Mouse (Mus musculus) lung, postnatal 14 days (tissue): ENCODE results near the gene Prepl.

Experiments
- DNase-seq: peaks from one replicate; pipeline ENCODE4 v3.0.0; 2021

The Prepl gene

DNA sequence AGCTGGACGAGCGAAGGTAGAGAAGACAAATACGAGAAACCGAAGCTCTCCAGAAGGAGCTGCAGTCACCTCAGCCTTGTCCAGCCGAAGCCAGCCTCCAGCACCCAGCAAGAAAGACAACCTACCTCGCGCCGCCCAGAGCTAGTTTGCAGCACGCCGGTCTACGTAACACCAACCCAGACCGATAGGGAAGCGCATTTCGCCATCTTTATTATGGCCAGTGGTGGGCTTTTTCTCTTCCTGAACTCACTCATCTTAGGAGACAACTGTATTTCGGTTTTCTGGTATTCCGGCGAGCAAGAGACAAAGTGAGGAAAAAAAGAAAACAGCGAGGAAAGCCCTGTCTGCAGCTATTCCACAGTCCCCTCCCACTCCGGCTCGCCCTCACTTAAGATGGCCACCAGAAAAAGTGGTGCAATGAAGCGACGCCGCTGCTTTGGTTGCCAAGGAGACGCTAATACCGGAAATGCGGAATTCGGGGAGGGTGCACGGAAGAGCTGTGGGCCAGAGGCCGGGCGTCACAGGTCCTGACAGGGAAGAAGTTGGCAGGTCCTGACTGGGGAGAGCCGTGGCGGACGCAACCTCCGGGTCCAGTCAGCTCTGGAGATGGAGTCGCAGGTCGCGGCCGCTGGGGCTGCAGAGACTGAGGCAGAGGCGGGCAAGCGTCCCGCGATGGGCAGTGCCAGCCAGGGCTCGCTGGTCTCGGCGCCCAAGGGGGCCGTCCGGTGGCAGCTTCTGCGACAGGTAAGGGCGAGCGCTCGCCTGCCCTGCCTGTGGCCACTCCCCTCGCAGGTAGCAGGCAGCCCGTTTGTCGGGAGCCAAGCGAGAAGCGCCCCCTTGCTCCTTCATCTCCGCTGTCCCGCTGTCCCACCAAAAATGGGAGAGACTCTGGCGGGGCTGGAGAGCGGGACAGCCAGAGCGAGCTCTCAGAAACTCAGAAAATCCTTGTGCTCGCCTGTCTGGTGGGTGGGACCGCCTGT is at the start of gene Prepl, which contains the start of gene Camkmt:
Gene Prepl (minus strand): TSS at position 122 of the 980 bp plus-strand sequence.
Gene Camkmt (plus strand): TSS at position 433 of the 980 bp plus-strand sequence.
- DNase-seq, result peak; percentile 96

DNA sequence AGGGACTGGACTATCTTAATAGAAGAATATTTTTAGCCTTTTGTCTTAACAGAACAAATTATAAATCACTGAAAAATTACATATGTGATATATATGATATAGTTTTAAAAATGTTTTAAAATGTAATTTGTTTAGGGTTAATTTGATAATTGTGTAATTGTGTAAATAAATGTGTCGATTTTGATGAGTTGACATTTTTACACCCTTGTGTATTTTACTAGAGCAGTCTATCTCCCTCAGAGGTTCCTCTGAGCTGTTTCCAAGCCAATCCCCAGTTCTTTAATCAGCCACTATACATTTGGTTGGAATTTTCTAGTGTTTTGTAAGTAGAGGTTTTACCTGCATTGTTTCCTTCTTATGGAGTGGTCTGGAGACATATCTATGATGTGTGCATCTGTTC is 48.4 kb upstream of the Prepl start:
- no peak for DNase-seq

DNA sequence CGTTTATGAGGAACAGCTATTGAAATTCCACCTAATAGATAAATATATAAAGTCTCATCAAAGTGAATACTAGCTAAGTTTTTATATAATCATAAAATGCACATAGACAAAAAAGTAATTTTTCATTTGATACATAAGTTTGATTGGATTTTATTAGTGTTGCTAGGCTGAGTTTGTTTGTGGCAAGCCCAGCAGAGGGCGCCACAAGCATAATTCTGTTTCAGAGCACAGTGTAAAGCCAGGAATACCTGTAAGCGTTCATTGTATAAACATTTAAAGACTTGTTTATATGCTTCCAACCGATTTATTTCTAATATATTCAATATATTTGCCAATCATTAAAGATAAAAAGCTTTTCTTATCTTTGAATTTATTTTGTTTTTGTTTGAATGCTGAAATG is 26.6 kb upstream of the Prepl start:
- peak; percentile 67 for DNase-seq

DNA sequence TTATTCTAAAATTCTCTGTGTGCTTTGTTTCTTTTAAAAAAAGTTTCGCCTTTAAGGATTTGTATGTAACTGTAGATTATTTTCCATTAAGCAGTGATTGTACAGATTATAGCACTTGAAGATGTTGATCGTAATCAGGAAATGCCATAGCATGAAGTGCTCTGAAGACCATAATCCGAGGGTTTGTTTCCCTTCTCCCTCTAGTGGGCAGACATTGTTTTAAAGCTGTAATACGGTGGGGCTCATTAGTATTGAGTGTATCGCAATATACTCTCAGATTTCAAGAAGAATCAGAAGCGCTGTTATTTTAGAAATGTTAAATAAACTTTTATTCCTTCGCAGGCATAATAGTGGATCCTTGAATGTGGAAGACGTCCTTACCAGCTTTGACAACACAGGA is 23.4 kb upstream of the Prepl start:
- no peak for DNase-seq

DNA sequence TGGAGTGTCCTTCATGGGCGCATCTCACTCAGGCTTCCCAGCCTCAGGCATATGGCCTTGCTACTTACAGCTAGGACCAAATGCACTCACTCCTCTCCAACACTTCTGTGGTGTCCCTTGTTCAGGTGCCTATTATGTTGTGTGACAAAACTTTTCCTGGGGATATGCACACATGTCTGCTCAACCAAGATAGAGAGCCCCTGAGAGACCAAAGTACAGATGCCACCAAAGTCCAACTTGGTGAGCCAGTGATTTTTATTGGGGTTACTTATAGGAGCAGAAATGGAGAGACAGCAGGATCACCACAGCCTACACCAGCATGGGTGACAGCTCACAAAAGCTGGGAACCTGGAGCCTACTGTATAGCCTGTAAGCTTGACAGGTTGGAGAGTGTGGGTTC is 20.6 kb upstream of the Prepl start:
- no peak for DNase-seq

DNA sequence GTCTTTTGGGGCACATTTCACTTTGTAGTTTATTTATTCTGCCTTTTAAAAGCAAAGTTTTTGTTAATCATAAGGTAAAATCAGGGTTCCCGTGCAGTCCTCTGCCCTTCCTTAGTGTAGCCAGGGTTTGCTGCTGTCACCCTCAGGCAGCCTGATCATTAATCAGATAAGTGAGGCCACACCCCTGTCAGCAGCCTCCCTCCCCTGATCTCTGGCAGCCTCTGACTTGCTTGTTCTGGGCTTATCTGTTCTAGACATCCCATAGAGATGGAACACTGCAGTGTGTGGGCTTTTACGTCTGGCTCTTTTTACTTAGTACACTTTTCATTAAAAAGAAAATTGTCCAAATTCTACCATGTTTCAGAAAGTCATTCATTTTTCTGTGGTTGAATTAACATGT is 13.3 kb upstream of the Prepl start:
- no peak for DNase-seq

DNA sequence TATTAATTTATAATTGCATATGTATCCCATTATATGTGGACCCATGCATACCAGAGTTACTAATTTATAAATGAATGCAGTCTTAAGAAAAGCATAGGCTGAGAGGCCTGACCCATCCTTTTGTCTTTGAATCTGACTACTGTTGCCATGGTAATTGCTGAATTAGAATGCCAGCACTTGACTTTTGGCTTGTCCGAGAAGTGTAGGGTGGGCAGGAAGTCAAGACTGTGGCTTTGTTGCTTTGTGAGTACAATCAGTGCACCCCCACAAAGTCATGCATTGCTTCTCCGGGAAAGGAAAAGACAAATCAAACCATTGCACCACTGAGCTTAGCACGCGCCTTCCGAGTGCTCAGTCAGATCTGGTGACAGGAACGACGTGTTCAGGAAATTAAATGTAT is 11.7 kb upstream of the Prepl start:
- DNase-seq, result no peak

DNA sequence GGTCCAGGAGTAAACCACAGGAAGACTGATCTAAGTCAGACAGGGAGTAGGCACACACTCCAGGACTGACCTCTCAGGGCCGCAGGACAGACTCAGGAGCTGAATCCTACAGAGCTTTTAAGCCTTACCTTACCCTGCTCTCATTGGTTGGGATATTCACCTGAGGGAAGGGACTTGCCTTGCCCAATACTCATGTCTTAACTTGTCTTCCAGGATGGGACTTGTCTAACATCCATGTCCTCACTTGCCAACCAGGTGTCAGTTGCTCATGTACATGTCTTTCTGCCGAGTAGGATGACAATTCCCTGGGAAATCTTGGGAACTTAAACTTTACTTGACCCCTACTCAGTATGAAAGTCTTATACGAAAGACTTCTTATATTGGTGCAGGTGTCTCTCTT is 10.2 kb upstream of the Prepl start:
- DNase-seq, result no peak

DNA sequence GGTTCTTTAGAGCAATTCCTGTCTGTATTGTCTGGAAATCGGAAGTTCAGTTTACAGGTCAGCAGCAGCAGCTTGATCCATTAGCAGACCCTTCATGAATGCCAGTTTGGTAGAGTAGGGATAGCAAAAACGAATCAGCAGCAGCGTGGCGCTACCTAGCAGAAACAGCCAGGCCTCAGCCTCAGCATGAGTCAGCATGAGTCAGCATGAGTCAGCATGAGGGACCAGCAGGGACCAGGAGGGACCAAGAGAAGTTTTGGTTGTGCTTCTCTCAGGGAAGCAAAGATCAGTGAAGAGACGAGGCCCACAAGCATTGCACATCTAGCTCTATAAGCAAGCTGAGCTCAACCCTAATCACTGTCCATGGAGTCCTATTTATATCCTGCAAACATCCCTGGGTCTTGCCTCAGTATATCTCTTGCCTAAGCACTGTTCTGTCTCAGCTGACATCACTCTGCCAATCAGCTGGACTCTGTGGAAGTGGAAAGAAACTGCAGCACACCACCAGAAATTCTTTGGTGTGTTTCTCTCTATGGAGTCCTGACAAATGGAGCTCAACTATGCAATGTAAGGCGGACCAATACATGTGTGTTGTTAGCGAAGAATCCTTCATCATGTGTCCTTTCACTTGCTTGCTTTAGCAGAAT is 8.8 kb upstream of the Prepl start:
- DNase-seq, result no peak

DNA sequence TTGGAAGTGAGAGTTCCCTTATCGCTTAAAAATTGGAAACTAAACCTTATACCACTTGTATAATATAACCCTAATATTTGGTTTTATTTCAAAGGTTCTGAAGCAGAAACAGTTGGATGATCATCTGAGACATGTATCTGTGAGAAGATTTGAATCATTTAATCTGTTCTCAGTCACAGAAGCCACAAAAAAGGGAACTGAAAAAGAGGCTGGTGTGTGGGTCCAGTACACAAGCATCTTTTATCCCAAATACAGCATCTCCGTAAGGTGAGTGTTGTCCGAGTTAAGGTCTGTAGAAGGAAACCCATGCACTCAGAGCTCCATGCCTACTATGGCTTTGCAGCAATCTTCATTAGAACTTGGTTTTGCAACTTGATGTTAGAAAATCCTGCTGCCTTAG is 6.4 kb upstream of the Prepl start:
- DNase-seq, result no peak

DNA sequence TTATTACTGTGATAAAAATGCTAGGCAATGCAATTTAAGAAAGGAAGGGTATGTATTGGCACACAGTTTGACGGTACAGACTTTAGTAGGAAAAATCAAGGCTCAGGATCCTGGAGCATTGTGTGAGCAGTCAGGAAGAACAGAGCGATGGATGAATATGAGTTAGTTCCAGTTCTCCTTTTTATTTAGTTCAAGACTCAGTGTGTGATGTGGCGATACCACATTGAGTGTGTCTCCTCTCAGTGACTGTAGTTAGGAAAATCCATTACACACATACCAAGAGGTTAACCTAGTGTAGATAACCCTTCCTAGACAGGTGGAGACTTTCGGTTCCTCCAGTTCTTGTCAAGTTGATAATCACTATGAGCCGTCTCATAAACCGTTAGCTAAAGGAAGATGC is 1.7 kb upstream of the Prepl start:
- DNase-seq, result no peak

DNA sequence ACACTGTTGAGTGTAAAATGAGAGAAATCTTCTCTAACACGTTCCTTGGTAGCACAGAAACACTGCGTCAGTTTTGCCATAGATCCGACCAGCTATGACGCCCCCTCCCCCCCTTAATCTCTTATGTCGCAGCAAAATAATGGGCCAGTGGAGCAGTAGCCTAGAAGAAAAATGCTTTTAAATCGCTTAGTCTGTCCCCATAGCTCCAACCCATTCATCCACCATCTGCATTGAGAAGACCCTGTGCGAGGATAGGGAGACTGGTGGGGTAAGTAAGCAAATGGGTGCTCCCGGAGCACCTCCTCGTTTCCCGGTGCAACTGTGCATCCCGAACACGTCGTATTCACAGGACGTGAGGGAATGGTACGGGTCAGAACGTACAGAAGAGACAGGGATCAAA is 420 bp downstream of the Prepl start:
- no peak for DNase-seq

DNA sequence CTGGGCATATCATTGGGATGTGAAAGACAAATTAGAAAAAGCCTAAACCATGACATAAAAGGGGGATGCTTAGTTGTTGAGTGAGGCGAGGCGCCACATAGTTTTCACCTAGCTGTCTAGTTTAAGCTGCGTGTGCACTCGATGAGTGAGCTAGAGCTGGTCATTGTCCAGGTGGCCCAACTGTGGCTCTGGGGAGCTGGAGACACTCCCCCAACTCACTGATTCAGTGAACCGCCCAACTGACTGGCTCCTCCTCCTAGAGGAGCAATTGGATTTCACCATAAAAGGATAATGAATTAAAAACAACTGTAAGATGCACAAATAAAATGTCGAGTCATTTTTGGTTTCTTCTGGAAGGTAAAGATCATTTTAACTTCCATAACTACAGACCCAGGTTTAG is 1.0 kb downstream of the Prepl start:
- no peak for DNase-seq

DNA sequence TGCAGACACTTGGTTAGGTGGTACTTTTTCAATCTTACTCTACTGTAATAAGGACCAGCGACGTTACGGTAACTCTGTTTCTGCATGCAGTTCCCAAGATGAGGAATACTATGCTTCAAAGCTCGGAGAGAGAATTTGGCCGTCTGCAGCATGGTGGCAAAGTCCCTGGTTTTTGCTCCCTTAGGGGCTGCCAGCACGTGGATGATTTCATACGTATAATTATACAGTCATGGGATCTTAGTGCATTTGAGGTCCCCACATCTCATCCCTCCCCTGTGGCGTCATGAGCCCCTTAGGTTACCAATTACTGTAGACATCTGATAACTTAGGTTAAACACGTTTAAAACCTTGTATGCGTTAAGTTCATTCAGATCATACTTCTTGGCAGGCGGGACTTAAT is 1.6 kb downstream of the Prepl start:
- DNase-seq, result no peak

DNA sequence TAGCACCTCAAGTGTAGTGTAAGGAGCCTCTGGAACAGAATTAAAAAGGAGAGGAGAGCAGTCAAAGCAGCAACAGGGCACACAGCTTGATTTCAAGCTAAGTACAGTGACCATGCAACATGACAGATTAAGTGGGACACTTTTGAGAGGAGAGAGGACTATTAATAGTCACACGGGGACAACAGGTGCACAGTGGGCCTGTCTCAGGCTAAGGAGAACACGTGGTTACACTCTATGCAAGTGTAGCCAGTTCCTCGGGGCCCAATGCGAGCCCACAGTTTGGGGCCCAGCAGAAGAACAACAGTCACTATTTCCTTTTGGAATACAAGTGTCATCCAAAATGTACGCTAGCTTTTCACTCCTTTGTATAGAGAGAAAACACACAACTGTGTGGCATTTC is 2.5 kb downstream of the Prepl start:
- no peak for DNase-seq

DNA sequence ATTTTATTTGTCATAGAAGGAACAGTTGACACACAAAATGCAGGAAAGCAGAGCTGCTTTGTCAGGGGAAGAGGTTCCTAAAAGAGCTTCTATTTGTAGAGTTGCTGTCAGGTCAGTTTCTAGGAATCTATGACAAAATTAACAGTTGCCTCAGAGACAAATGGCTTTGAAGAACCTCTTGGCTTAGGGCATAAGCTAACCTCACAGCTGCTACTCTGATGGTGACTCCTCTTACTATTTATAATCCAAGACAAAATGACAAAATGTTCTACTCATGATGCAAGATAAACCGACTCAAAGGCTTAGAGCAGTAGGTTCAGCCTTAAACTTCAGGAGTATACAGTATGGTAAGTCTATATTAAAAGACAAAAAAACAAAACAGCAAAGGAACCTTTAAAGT is 3.5 kb downstream of the Prepl start:
- DNase-seq, result no peak

DNA sequence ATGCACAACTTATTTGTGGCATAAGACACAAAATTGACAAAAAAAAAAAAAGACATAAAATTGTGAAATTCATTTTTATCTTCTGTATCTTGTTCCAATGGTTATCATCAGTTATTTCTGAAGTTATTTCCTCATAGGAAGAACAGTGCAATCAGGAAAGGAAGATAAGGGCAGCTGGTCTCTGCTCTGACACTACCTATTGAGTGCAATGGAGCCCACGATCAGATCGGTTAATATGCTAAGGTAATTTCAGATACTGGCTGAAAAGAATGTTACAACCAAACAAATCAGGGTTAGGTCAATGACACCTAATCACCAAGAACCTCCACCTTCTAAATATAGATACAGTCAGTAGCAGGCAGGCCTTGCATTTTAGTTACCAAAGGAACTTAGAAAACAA is 4.7 kb downstream of the Prepl start:
- DNase-seq, result no peak

DNA sequence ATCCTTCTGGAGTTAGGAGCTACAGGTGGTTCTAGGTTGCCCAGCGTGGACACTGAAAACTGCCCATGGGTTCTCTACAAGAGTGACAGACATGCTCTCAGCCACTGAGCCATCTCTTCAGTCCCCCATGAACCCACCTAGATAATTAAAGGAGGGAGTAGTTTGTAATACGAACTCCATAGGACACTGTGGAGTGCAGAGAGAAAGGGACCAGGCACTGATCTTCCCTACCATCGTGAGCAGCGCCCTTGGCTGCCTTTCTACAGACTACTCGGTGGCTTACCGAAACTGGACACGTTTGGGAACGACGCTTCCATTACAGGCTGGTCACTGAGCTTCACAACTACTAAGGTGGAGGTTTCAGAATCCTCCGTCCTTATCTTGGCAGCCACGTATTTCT is 9.3 kb downstream of the Prepl start:
- no peak for DNase-seq

DNA sequence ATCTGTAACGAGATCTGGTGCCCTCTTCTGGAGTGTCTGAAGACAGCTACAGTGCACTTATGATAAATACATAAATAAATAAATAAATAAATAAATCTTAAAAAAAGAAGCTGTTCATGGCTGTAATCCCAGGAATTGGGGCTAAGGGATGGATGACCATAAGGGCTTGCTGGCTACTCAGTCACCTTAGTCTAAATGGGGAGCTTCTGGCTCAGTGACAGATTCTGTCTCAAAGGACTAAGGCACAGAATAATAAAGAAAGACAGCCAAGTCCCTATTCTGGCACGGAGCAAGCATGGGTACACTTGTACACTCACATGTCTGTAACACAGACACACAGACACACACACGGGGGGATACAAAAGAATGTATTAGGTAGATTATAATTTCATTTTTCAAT is 10.8 kb downstream of the Prepl start:
- no peak for DNase-seq

DNA sequence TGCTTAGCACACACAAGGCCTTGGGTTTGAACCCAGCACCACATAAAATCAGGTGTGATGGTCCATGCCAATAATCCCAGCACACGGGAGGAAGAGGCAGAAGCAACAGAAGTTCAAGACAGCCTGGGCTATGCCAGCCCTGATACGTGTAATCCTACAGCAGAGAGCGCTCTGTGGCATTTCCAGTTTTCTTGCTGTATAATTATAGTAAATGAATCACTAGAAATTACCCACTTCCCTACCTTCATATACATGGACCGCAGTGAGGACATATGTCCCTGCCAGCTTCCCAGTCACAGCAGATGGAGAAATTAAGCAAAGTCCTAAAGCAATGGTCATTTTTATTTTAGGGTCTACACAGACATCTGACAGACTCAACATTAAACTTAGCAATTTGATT is 16.0 kb downstream of the Prepl start:
- no peak for DNase-seq

DNA sequence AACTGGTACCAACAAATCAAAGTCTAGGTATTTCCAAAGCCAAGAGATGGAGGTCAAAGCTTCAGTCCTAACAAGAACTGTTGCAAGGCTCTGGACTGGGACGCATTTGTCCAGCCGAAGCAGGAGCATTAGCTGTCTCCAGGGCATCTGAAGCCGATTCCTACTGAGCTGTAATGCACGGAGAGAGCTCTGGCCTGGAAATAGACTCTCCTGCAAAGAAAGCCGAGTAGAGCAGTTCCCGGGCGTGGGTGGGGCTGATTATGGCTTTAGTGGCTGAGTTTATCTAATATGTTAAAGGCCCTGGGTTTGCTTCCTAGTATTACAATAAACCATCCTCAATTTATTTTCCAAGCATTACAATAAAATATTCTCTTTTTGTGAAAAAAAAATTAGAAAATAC is 16.8 kb downstream of the Prepl start:
- no peak for DNase-seq

DNA sequence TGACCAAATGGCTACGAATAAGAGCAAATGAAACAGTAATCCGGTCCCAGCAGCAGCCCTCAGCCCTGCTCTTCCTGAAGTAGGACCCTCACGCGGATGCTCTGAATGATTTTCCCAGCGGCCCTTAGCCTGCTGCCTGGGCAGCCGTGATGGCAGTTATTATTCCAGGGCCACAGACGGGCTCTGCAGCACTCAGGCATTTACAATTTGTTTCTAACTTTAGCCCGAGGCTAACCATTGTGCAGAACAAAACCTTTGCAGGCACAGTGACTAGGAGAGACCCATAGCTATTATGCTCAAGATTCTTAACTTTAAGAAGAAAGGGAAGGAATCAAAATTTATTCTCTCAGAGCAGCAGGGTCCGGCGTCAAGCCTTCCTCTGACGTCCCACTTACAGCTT is 17.7 kb downstream of the Prepl start:
- DNase-seq, result no peak

DNA sequence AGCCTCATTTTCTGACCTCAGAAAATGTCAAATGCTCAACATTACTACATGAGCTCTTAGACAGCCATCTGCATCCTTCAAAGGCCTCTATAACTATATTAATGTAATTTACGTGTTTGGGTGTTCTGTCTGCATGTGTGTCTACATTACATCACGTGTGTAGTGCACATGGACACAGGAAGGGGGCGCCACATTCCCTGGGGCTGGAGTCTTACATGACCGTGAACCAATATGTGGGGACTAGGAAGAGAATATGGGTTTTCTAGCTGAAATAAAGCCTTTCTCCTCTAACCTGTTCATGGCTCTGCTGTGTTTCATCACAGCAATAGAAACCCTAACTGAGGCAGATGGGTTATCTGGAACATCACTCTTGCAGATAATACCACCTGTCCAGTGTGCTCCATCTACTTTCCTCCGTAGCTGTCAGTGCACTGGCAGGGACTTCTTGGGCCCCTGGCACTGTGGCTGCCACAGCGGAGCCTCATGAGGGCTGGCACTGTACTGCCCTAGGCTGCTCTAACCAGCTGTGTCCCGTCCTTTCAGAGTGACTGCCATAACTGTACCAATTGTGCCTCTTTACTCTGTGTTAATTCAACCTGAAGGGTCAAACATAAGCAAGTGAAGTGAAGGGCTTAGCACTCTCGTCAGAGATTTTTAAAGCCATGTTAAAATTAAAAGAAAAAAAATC is 18.8 kb downstream of the Prepl start:
- DNase-seq, result no peak

DNA sequence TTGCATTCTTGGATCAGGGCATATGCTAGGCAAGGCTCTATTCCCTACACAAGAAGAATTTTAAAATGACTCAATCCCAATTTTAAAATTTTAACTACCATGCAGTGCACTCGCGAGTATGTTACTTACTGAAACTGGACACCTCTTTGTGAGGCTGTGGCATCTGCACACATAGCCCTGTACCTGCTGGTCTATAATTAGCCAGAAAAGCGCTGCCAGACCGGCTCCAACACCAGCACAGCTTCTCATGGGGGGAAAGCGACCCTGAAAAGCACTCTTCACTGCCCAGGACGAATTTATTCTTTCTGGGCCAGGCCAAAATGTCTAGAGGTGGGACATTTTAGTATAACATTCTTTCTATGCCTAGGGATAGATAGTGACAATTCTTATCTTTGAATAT is 19.4 kb downstream of the Prepl start:
- DNase-seq, result no peak
